Mouse (Mus musculus): Measurements from ENCODE around the gene Klrg2.
"Not testable (repeated sequence)": the region's sequence is repeated elsewhere in the genome, so short reads cannot be mapped to it uniquely, and the experiment has no call there.

Klrg2 gene

DNA sequence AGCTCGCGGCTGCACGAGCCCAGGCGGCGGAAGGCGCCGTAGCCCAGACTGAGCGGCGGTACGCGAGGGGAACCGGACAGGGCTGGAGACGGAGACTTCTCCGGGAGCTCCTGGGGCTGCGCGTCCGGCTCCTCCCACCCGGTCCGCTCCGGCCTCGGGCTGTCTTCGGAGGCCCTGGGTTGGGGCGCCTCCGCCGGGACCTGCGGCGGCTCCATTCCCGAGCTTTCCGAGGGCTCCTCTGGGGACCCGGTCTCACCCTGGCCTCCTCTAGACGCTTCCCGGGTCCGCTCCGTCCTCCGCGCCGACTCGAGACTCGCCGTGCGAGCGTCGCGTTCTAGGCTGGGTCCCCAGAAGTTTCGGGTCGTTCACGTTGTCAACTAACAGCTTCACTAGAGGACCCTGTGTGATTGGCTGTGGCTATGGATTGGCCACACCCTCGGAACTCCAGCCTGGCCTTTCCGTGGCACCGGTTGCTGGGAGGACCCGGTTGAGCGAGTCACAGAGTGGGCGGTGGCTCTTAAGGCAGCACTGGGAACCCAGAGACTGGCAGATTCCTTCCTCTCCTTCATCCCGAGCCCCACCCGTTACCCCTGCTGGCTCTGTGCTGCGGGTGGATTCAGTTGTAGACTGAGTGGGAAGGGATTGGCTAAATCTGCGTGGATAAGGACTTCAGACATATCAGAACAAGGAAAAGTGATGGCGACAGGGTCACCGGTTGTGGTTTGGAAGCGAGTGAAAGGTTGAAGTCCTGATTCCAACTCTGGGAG is at the start of gene Klrg2:
Klrg2 (minus strand) TSS at position 391 of the 767 bp plus-strand sequence.
- no peak for DNase-seq (ENCODE audit: low read depth)

DNA sequence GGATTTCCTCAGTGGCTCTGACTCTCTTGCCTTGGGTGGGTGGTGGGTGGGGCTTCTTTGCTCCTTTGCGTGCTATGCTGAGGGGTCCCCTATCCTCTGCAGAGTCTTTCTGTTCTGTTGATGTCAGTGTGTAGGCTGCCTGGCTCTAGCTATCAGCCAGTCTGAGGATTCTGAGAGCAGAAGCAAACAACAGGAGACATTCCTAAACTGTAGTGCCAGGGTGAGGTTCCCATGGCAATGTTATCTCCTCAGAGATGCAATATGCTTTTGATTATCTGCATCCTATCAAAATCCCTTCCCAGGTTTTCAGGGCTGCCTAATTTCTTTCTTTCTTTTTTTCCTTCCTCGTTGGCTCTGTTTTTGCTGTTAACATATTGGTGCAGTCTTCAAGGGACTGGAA is 45.5 kb upstream of the Klrg2 start:
- DNase-seq (ENCODE audit: low read depth) = no peak

- no peak for DNase-seq (ENCODE audit: low read depth)
Measured at GRCm38 (mm10) chr6:38677629-38678028, 40.6 kb upstream of the Klrg2 start.

DNA sequence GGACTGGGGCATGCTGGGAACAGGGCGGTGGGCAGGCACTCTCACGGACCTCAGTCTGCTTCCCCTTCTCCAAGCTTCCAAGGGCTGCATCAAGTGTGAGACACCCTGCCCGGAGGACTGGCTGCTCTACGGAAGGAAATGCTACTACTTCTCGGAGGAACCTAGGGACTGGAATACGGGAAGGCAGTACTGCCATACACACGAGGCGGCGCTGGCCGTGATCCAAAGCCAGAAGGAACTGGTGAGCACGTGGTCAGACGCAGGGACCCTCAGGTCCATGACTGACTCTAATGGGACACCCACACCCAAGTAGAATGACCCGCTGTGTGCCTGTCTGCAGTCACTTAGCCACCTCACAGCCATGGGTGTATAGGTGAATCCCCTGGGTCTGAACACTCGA is 39.7 kb upstream of the Klrg2 start:
- no peak for DNase-seq (ENCODE audit: low read depth)

DNA sequence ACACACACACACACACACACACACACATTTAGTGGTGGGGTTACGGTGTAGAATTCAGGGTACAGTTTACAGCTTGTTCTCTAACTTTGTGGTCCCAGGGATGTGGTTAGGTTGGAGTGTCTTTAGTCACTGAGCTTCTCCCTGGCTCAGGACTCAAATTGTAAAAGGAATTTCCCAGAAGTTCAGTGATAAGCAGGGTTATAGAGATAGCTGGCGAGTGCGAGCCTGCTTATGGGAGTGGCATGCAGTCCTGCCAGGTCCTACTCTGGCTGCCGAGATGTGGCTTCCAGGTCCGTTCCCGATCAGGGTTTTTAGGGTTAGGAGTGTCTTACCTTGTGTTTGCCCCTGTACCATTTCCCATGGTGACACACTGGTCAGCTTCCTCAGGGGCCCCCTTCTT is 39.2 kb upstream of the Klrg2 start:
- DNase-seq (ENCODE audit: low read depth) = no peak

DNA sequence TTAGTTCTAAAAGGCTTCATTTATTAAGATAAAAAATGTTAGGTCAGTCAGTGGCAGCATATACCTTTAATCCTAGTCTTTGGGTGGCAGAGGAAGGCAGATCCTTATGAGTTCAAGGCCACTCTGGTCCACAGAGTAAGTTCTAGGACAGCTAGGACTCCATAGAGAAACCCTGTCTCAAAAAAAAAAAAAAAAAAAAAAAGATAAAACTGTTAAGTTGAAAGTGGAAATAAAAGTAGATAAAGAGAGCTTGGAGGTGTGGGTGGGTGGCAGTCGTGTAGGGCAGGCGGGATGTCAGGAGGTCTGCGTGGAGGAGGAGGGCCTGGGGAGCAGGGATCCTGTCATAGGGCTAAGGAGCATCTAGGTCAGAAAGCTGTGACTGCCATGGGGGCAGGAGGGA is 35.0 kb upstream of the Klrg2 start:
- no peak for DNase-seq (ENCODE audit: low read depth)

DNA sequence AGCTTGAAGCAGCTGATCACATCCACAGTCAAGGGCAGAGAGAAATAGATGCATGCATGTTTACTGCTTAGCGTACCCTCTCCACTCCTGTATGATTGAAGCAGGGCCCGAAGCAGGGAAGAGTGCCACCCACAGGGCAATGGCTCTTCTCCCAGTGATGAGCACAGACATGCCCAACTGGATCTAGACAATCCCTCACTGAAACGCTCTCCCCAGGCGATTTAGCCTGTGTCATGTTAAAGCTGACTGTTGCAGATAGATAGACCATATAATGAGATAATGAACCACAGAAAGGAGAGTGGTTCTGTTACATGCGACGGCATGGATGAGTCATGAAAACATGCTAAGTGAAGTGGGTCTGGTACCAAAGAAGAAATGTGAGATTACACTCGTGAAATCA is 34.2 kb upstream of the Klrg2 start:
- no peak for DNase-seq (ENCODE audit: low read depth)

GRCm38 (mm10) chr6:38670488-38670887 is 33.4 kb upstream of the Klrg2 start:
- DNase-seq (ENCODE audit: low read depth) = not testable (repeated sequence)

- peak; percentile 9 for DNase-seq (ENCODE audit: low read depth)
Measured at GRCm38 (mm10) chr6:38669580-38669979, 32.5 kb upstream of the Klrg2 start.

DNA sequence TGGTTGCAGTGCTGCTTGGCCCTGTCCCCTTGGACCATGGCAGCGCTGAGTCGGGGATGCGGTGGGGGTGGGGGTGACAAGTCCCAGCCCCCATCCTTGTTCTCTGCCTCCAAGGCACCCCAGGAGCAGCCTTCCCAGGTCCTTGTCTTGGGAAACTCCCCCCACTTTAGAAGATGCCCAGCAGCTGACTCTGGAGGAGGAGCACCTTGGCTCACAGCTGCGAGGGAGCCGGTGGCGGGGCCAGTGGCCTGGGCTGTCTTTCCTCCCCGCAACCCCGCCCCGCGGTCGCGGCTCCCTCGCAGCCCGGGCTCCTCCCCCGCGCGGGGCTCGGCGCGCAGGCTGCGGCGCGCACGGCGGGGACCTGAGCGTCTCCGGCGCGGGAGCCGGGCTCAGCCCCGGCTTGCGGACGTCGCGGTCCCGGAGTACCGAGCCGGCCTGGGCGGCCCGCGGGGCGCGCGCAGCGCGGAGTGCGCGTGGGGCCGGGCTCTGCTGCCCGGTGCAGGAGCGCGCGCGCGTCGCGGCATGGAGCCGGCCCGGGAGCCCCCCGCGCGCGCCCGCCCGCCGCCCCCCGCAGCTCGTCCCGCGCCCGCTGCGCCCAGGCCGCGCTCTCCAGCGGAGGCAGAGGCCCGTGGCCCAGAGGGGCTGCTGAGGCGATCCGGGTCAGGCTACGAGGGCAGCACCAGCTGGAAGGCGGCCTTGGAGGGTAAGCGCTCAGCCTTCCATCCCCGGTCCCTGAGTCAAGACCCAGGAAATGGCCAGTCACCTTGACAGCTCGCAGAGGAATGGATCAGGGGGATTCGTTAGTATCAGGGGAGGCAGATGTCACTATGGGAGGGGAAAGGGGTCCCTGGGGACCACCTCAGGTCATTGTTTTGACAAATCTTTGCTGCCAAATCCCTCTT is 25.9 kb upstream of the Klrg2 start, which contains the start of gene Clec2l:
Clec2l (plus strand) TSS at position 356 of the 902 bp plus-strand sequence.
- no peak for DNase-seq (ENCODE audit: low read depth)

DNA sequence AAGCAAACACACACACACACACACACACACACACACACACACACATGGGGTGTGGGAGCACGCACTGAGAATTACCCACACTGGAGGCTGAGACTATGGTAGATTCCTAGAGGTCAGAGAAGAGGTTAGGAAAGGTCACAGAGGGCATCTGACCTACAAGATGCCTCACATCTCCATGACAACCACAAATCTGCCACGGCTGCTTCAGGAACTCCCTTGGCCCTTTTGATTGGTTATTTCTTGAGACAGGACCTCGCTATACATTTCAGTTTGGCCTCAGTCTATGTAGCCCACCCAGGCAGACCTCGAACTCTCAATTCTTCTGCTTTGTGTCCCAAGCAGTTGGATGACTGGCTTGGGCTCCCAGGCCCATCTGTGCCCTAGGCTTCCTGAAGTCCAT is 24.6 kb upstream of the Klrg2 start:
- DNase-seq (ENCODE audit: low read depth) = no peak

GRCm38 (mm10) chr6:38650263-38650937 is 13.4 kb upstream of the Klrg2 start:
- peak; percentile 71 for DNase-seq (ENCODE audit: low read depth)

GRCm38 (mm10) chr6:38649545-38649944 is 12.5 kb upstream of the Klrg2 start:
- peak; percentile 23 for DNase-seq (ENCODE audit: low read depth)

DNA sequence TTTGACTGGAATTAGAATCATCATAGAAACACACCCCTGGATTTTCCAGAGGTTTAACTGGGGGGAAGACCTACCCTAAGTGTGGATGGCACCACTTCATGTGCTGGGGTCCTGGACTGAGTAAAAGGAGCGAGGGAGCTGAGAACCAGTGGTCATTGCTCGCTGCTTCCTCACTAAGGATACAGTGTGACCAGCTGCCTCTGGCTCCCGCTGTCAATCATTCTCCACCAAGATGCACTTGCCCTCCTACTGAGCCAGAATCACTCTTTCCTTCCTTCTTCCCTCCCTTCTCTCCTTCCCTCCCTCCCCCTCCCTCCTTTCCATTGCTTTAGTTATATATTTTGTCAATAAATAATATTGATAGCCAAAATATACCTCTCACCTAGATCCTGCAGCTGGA is 6.0 kb upstream of the Klrg2 start:
- no peak for DNase-seq (ENCODE audit: low read depth)

- no peak for DNase-seq (ENCODE audit: low read depth)
Measured at GRCm38 (mm10) chr6:38642593-38642992, 5.6 kb upstream of the Klrg2 start.

- no peak for DNase-seq (ENCODE audit: low read depth)
Measured at GRCm38 (mm10) chr6:38641645-38642044, 4.6 kb upstream of the Klrg2 start.

GRCm38 (mm10) chr6:38641228-38641627 is 4.2 kb upstream of the Klrg2 start:
- no peak for DNase-seq (ENCODE audit: low read depth)

DNA sequence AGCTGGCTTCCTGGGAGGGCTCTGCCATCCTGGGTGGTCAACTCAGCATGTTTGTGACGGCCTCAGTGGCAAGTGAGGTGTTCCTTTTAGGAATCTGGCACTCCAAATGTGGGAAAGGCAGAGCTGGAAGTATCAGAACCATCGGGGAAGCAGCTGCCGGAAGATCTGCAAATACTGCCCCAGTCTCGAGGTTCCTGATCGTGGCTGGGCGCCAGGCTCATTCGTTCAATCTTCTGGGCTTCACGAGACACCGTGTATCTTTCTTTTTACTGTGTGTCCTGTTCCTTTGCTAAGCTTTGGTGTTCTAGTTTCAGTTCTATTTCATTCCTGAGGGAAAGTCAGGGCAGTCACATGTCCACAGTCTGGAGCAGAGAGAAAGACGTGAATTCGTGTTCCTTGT is 3.4 kb upstream of the Klrg2 start:
- DNase-seq (ENCODE audit: low read depth) = no peak

- DNase-seq (ENCODE audit: low read depth) = no peak
Measured at GRCm38 (mm10) chr6:38635941-38636851, 846 bp downstream of the Klrg2 start.

DNA sequence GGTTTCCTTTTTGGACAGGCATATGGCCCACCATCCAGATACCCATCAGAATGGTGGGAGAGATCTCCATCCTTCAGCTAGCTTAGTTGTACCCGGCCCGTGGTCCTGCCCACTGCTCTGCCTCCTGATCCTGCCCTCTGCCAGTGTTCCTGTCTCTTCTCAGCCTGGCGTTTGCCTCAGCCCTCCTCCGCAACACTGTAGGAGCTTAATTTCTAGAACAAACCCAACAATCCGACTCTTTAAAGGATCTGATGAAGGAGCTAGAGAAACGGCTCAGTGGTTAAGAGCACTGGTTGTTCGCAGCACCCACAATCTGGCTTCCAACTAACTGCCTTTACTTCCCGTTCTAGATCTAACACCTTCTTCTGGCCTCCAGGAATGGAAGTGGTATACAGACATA is 2.6 kb downstream of the Klrg2 start:
- DNase-seq (ENCODE audit: low read depth) = no peak

DNA sequence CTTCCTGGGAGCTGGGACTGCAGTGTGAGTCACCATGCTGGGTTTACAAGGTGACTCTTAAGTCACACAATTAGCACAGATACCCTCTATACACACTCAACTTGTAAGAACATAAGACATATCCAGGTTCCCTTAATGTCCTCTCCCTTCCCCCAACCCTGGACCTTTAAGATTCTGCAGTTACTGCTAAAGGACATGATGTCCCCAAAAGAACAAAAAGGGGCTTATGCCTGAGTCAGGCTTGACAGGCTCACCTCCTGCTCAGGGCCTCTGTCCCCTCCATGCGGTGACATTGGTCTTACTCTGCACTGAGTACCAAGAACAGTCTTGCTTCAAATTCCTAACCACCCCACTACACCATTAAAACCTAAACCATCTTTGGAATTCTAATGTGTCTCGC is 4.2 kb downstream of the Klrg2 start:
- DNase-seq (ENCODE audit: low read depth) = no peak

DNA sequence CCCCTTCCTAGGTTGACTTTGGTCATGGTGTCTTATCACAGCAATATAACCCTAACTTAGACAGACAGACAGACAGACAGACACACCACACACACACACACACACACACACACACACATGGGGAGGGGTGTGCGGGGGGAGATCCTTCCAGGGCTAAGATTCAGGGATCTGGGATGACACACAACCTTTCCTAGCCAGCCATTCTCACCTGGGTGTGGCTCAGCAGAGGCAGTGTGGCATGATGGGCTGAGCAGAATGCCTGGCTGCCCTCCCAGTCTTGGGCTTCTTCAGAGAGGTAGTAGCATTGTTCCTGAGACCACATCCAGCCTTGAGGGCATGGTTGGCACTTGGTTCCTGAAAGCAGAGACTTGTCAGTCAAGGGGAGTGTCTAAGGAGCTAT is 7.5 kb downstream of the Klrg2 start:
- DNase-seq (ENCODE audit: low read depth) = no peak
